Mouse (Mus musculus): Measurements from ENCODE around the gene Rbm42. TPM values are rescaled to one million over a fixed set of nuclear protein-coding genes. Genes with fewer than 3 reads are reported as not detected.

Gene Rbm42
- polyA plus RNA-seq, 1 experiment from 2014 or later: 106 TPM

- Histone ChIP-seq H3K4me3 (ENCODE audit: low read length) (peak within 1 kb of the TSS; percentile 79), H3K4me1 (replicated peaks; ENCODE audit: control insufficient read depth, insufficient read depth, low read length) (peaks cover 9% of the 10 kb centered on the region), H3K36me3 (ENCODE audit: control insufficient read depth, insufficient read depth, low read length) (peaks cover 25% of the 10 kb centered on the region), H3K4me2 (ENCODE audit: low read depth, low read length) (peak within 1 kb of the TSS; percentile 86), H3K27me3 (ENCODE audit: control insufficient read depth, insufficient read depth, low read depth, low read length) (no peaks in the 10 kb centered on the region), H3K27ac (ENCODE audit: low read length) (0 out of 2 replicates have a peak within 1 kb of the TSS, but pooled peaks have one; percentile 20), H3K9me3 (ENCODE audit: control insufficient read depth, low read length) (no peaks in the 10 kb centered on the region), H3K9ac (ENCODE audit: low read length) (peak within 1 kb of the TSS; percentile 85)
- ATAC-seq (ENCODE audit: low read depth): peak; percentile 96
- WGBS: 1% methylated on average over 44 of the region's 44 CpGs
Measured at GRCm38 (mm10) chr7:30625530-30626384, 24.4 kb downstream of the Rbm42 start, which contains the start of gene Cox6b1. Gene Cox6b1, minus strand, starts transcription at chr7:30626151.

- H3K27me3 ChIP-seq (ENCODE audit: control insufficient read depth, insufficient read depth, low read depth, low read length): no peaks in the 10 kb centered on the region
- no peak overlapping the region for H3K9ac ChIP-seq (ENCODE audit: low read length)
- no peak for ATAC-seq (ENCODE audit: low read depth)
- 88% methylated on average over 3 of the region's 3 CpGs for WGBS
- H3K27ac ChIP-seq (ENCODE audit: low read length): no peak overlapping the region
- H3K9me3 ChIP-seq (ENCODE audit: control insufficient read depth, low read length): no peaks in the 10 kb centered on the region
- no peaks in the 10 kb centered on the region for H3K4me1 ChIP-seq (replicated peaks; ENCODE audit: control insufficient read depth, insufficient read depth, low read length)
- no peak overlapping the region for H3K4me2 ChIP-seq (ENCODE audit: low read depth, low read length)
- H3K36me3 ChIP-seq (ENCODE audit: control insufficient read depth, insufficient read depth, low read length): peaks cover 44% of the 10 kb centered on the region
- H3K4me3 ChIP-seq (ENCODE audit: low read length): no peak overlapping the region
Measured at GRCm38 (mm10) chr7:30619202-30619601, 30.9 kb downstream of the Rbm42 start.

GRCm38 (mm10) chr7:30618658-30619057 lies 31.5 kb downstream of the Rbm42 start:
- no peak overlapping the region for H3K4me3 ChIP-seq (ENCODE audit: low read length)
- no peak overlapping the region for H3K27ac ChIP-seq (ENCODE audit: low read length)
- H3K36me3 ChIP-seq (ENCODE audit: control insufficient read depth, insufficient read depth, low read length): peaks cover 39% of the 10 kb centered on the region
- no peaks in the 10 kb centered on the region for H3K9me3 ChIP-seq (ENCODE audit: control insufficient read depth, low read length)
- 91% methylated on average over 9 of the region's 9 CpGs for WGBS
- no peak overlapping the region for H3K4me2 ChIP-seq (ENCODE audit: low read depth, low read length)
- no peaks in the 10 kb centered on the region for H3K27me3 ChIP-seq (ENCODE audit: control insufficient read depth, insufficient read depth, low read depth, low read length)
- H3K9ac ChIP-seq (ENCODE audit: low read length): no peak overlapping the region
- no peaks in the 10 kb centered on the region for H3K4me1 ChIP-seq (replicated peaks; ENCODE audit: control insufficient read depth, insufficient read depth, low read length)
- ATAC-seq (ENCODE audit: low read depth): no peak

GRCm38 (mm10) chr7:30615049-30615760 lies 34.9 kb downstream of the Rbm42 start:
- no peaks in the 10 kb centered on the region for H3K4me1 ChIP-seq (replicated peaks; ENCODE audit: control insufficient read depth, insufficient read depth, low read length)
- no peak overlapping the region for H3K27ac ChIP-seq (ENCODE audit: low read length)
- H3K4me3 ChIP-seq (ENCODE audit: low read length): no peak overlapping the region
- peaks cover 21% of the 10 kb centered on the region for H3K36me3 ChIP-seq (ENCODE audit: control insufficient read depth, insufficient read depth, low read length)
- no peak overlapping the region for H3K9ac ChIP-seq (ENCODE audit: low read length)
- peak; percentile 41; the same call in 1 of the 2 replicates for ATAC-seq (ENCODE audit: low read depth)
- WGBS: 50% methylated on average over 5 of the region's 5 CpGs
- no peaks in the 10 kb centered on the region for H3K27me3 ChIP-seq (ENCODE audit: control insufficient read depth, insufficient read depth, low read depth, low read length)
- H3K9me3 ChIP-seq (ENCODE audit: control insufficient read depth, low read length): no peaks in the 10 kb centered on the region
- H3K4me2 ChIP-seq (ENCODE audit: low read depth, low read length): no peak overlapping the region

- no peaks in the 10 kb centered on the region for H3K4me1 ChIP-seq (replicated peaks; ENCODE audit: control insufficient read depth, insufficient read depth, low read length)
- no peaks in the 10 kb centered on the region for H3K9me3 ChIP-seq (ENCODE audit: control insufficient read depth, low read length)
- no peak overlapping the region for H3K27ac ChIP-seq (ENCODE audit: low read length)
- 59% methylated on average over 2 of the region's 2 CpGs for WGBS
- H3K9ac ChIP-seq (ENCODE audit: low read length): no peak overlapping the region
- no peaks in the 10 kb centered on the region for H3K27me3 ChIP-seq (ENCODE audit: control insufficient read depth, insufficient read depth, low read depth, low read length)
- no peak overlapping the region for H3K4me2 ChIP-seq (ENCODE audit: low read depth, low read length)
- peaks cover 19% of the 10 kb centered on the region for H3K36me3 ChIP-seq (ENCODE audit: control insufficient read depth, insufficient read depth, low read length)
- no peak for ATAC-seq (ENCODE audit: low read depth)
- no peak overlapping the region for H3K4me3 ChIP-seq (ENCODE audit: low read length)
Measured at GRCm38 (mm10) chr7:30614454-30614853, 35.7 kb downstream of the Rbm42 start.

- no peak overlapping the region for H3K4me2 ChIP-seq (ENCODE audit: low read depth, low read length)
- no peak overlapping the region for H3K9ac ChIP-seq (ENCODE audit: low read length)
- H3K4me1 ChIP-seq (replicated peaks; ENCODE audit: control insufficient read depth, insufficient read depth, low read length): no peaks in the 10 kb centered on the region
- H3K9me3 ChIP-seq (ENCODE audit: control insufficient read depth, low read length): no peaks in the 10 kb centered on the region
- H3K4me3 ChIP-seq (ENCODE audit: low read length): no peak overlapping the region
- WGBS: 18% methylated on average over 14 of the region's 14 CpGs
- H3K27me3 ChIP-seq (ENCODE audit: control insufficient read depth, insufficient read depth, low read depth, low read length): no peaks in the 10 kb centered on the region
- H3K36me3 ChIP-seq (ENCODE audit: control insufficient read depth, insufficient read depth, low read length): peaks cover 14% of the 10 kb centered on the region
- peak; percentile 67; the same call in 1 of the 2 replicates for ATAC-seq (ENCODE audit: low read depth)
- no peak overlapping the region for H3K27ac ChIP-seq (ENCODE audit: low read length)
Measured at GRCm38 (mm10) chr7:30613529-30614112, 36.5 kb downstream of the Rbm42 start.

GRCm38 (mm10) chr7:30612654-30613402 lies 37.3 kb downstream of the Rbm42 start, which contains the start of gene Upk1a:
Gene Upk1a, minus strand, starts transcription at chr7:30612847.
- ATAC-seq (ENCODE audit: low read depth): no peak
- no peak within 1 kb of the TSS for H3K27ac ChIP-seq (ENCODE audit: low read length)
- H3K4me2 ChIP-seq (ENCODE audit: low read depth, low read length): no peak within 1 kb of the TSS
- 59% methylated on average over 8 of the region's 8 CpGs for WGBS
- no peak within 1 kb of the TSS; the same call in 1 of the 2 replicates for H3K9ac ChIP-seq (ENCODE audit: low read length)
- no peaks in the 10 kb centered on the region for H3K9me3 ChIP-seq (ENCODE audit: control insufficient read depth, low read length)
- H3K4me1 ChIP-seq (replicated peaks; ENCODE audit: control insufficient read depth, insufficient read depth, low read length): no peaks in the 10 kb centered on the region
- no peak within 1 kb of the TSS for H3K4me3 ChIP-seq (ENCODE audit: low read length)
- peaks cover 12% of the 10 kb centered on the region for H3K36me3 ChIP-seq (ENCODE audit: control insufficient read depth, insufficient read depth, low read length)
- no peaks in the 10 kb centered on the region for H3K27me3 ChIP-seq (ENCODE audit: control insufficient read depth, insufficient read depth, low read depth, low read length)

- WGBS: 50% methylated on average over 7 of the region's 7 CpGs
- ATAC-seq (ENCODE audit: low read depth): no peak
Measured at GRCm38 (mm10) chr7:30610043-30610442, 40.1 kb downstream of the Rbm42 start.

More at GRCm38 (mm10) chr7:30610043-30610442, 40.1 kb downstream of the Rbm42 start:
- Histone ChIP-seq H3K4me1 (replicated peaks; ENCODE audit: control insufficient read depth, insufficient read depth, low read length) (no peaks in the 10 kb centered on the region), H3K4me3 (ENCODE audit: low read length) (no peak overlapping the region), H3K9ac (ENCODE audit: low read length) (no peak overlapping the region), H3K27ac (ENCODE audit: low read length) (no peak overlapping the region), H3K36me3 (ENCODE audit: control insufficient read depth, insufficient read depth, low read length) (no peaks in the 10 kb centered on the region), H3K9me3 (ENCODE audit: control insufficient read depth, low read length) (no peaks in the 10 kb centered on the region), H3K27me3 (ENCODE audit: control insufficient read depth, insufficient read depth, low read depth, low read length) (no peaks in the 10 kb centered on the region), H3K4me2 (ENCODE audit: low read depth, low read length) (no peak overlapping the region)
